Comparison of ENCODE assay signal across 9 mouse cellular contexts in genomic region chr5:105109775-105110174, GRCm38 (mm10). TPM values are rescaled to one million over a fixed set of nuclear protein-coding genes. Genes with fewer than 3 reads are reported as not detected.
DNase-seq lines count a peak whose midpoint lies in the region; ATAC-seq and TF ChIP-seq lines count a peak whose summit lies in the region.
"Not testable (repeated sequence)": the region's sequence is repeated elsewhere in the genome, so short reads cannot be mapped to it uniquely, and the experiment has no call there.
"Had no signal": no experiment of that assay in that cellular context is flagged by ENCODE, and none has a peak within 500 bp of the region (broad histone marks: within the 10 kb centered on the region; RNA-seq: fewer than 3 reads in every experiment).

No protein-coding gene starts in this region.

- H3K27ac ChIP-seq in bone marrow macrophage, adult 2 months (ENCODE audit: insufficient read depth, low read depth, low read length), result peak overlapping the region; percentile 66
- H3K27ac ChIP-seq in heart, postnatal 0 days (ENCODE audit: low read depth), result peak overlapping the region; percentile 69
- H3K27ac ChIP-seq in kidney, postnatal 0 days, result peak overlapping the region; percentile 57; the same call in 1 of the 2 replicates
- peak overlapping the region; percentile 53; the same call in 1 of the 2 replicates for H3K27ac ChIP-seq in lung, embryonic 15.5 days
- H3K27ac ChIP-seq in neural tube, embryonic 11.5 days (ENCODE audit: low read depth, low read length), result not testable (repeated sequence)
- 0 out of 2 replicates have a peak overlapping the region, but pooled peaks have one; percentile 42 for H3K27ac ChIP-seq in stomach, embryonic 16.5 days (ENCODE audit: low read length)

- peak; percentile 4 for DNase-seq in gastrocnemius, postnatal 10 days
- not testable (repeated sequence) for DNase-seq in heart, postnatal 0 days (ENCODE audit: low spot score); kidney, postnatal 0 days (ENCODE audit: low spot score)
- peak; percentile 12 for DNase-seq in neural tube, embryonic 11.5 days (ENCODE audit: low spot score)

- H3K27me3 ChIP-seq in heart, postnatal 0 days (ENCODE audit: control insufficient read depth, insufficient read depth, low read length); kidney, postnatal 0 days (ENCODE audit: insufficient read depth, low read length); lung, embryonic 15.5 days; neural tube, embryonic 11.5 days (ENCODE audit: control insufficient read depth, insufficient read depth, low read length); stomach, embryonic 16.5 days (ENCODE audit: control insufficient read depth, insufficient read depth, low read length): not testable (repeated sequence)

- H3K4me2 ChIP-seq in heart, postnatal 0 days (ENCODE audit: low read depth, low read length), result peak overlapping the region; percentile 45
- H3K4me2 ChIP-seq in kidney, postnatal 0 days (ENCODE audit: low read length), result peak overlapping the region; percentile 28
- H3K4me2 ChIP-seq in lung, embryonic 15.5 days, result peak overlapping the region; percentile 16; the same call in 1 of the 2 replicates
- H3K4me2 ChIP-seq in neural tube, embryonic 11.5 days (ENCODE audit: low read depth), result not testable (repeated sequence)
- 0 out of 2 replicates have a peak overlapping the region, but pooled peaks have one; percentile 9 for H3K4me2 ChIP-seq in stomach, embryonic 16.5 days (ENCODE audit: low read depth, low read length)

- not testable (repeated sequence) for TF ChIP-seq POLR2A in bone marrow macrophage, adult 2 months (IDR thresholded peaks at IDR 0.05; ENCODE audit: borderline replicate concordance, low read depth, low read length)

- peaks cover 10% of the 10 kb centered on the region for H3K4me1 ChIP-seq in bone marrow macrophage, adult 2 months (ENCODE audit: control insufficient read depth, insufficient read depth, low read length)
- not testable (repeated sequence) for H3K4me1 ChIP-seq in heart, postnatal 0 days (ENCODE audit: control insufficient read depth, insufficient read depth); kidney, postnatal 0 days (replicated peaks; ENCODE audit: insufficient read depth, low read length); lung, embryonic 15.5 days; neural tube, embryonic 11.5 days (ENCODE audit: control insufficient read depth, insufficient read depth, low read length); stomach, embryonic 16.5 days (ENCODE audit: control insufficient read depth, insufficient read depth, low read length)

- not testable (repeated sequence) for H3K4me3 ChIP-seq in bone marrow macrophage, adult 2 months (ENCODE audit: insufficient read depth, low read length); kidney, postnatal 0 days (replicated peaks; ENCODE audit: low read depth, low read length); lung, embryonic 15.5 days; neural tube, embryonic 11.5 days (ENCODE audit: low read depth, low read length); stomach, embryonic 16.5 days (replicated peaks; ENCODE audit: low read length)
- H3K4me3 ChIP-seq in heart, postnatal 0 days (ENCODE audit: low read depth, low read length), result peak overlapping the region; percentile 35

- not testable (repeated sequence) for H3K9me3 ChIP-seq in heart, postnatal 0 days (replicated peaks; ENCODE audit: control insufficient read depth, low read length); kidney, postnatal 0 days (replicated peaks; ENCODE audit: low read length); lung, embryonic 15.5 days; neural tube, embryonic 11.5 days (ENCODE audit: control insufficient read depth, low read length); stomach, embryonic 16.5 days (replicated peaks; ENCODE audit: control insufficient read depth, low read length)

- 40% methylated on average over 1 of the region's 1 CpGs for WGBS in heart, postnatal 0 days
- 48% methylated on average over 1 of the region's 1 CpGs for WGBS in kidney, postnatal 0 days
- 39% methylated on average over 1 of the region's 1 CpGs for WGBS in lung, embryonic 15.5 days
- WGBS in neural tube, embryonic 11.5 days, result 35% methylated on average over 1 of the region's 1 CpGs
- WGBS in stomach, embryonic 16.5 days, result 46% methylated on average over 1 of the region's 1 CpGs

- TF ChIP-seq EP300 in heart, postnatal 0 days (IDR thresholded peaks at IDR 0.05; ENCODE audit: low read depth), result not testable (repeated sequence)

- TF ChIP-seq CTCF in bone marrow macrophage, adult 2 months (IDR thresholded peaks at IDR 0.05; ENCODE audit: low read depth, low read length); heart, postnatal 0 days (IDR thresholded peaks at IDR 0.05; ENCODE audit: low read depth); kidney, postnatal 0 days (IDR thresholded peaks at IDR 0.05; ENCODE audit: low read depth): not testable (repeated sequence)

- ATAC-seq in heart, postnatal 0 days (ENCODE audit: insufficient read depth, low read depth); kidney, postnatal 0 days (replicated peaks; ENCODE audit: low FRiP score, low read depth); neural tube, embryonic 11.5 days (ENCODE audit: insufficient read depth, low FRiP score, low TSS enrichment): not testable (repeated sequence)
- peak; percentile 35; the same call in 1 of the 2 replicates for ATAC-seq in lung, embryonic 15.5 days (ENCODE audit: borderline replicate concordance, extremely low read depth, low FRiP score, low TSS enrichment)
- peak; percentile 50; the same call in 1 of the 2 replicates for ATAC-seq in stomach, embryonic 16.5 days (ENCODE audit: insufficient read depth, low FRiP score)

- not testable (repeated sequence) for H3K9ac ChIP-seq in heart, postnatal 0 days (replicated peaks; ENCODE audit: low read depth, low read length); kidney, postnatal 0 days (ENCODE audit: low read depth, low read length); lung, embryonic 15.5 days; neural tube, embryonic 11.5 days (ENCODE audit: low read length); stomach, embryonic 16.5 days (ENCODE audit: low read length)

- not testable (repeated sequence) for H3K36me3 ChIP-seq in heart, postnatal 0 days (replicated peaks; ENCODE audit: control insufficient read depth, insufficient read depth, low read length); kidney, postnatal 0 days (ENCODE audit: insufficient read depth, low read length); lung, embryonic 15.5 days; neural tube, embryonic 11.5 days (ENCODE audit: control insufficient read depth, insufficient read depth, low read length); stomach, embryonic 16.5 days (ENCODE audit: control insufficient read depth, insufficient read depth, low read length)

RNA-seq across cellular contexts. Expression of gene Gbp9, which starts 29.6 kb away (rescaled TPM):
- 28.3 and 33.0 TPM in 2 replicates for polyA plus RNA-seq in bone marrow macrophage, adult 2 months (2012; ENCODE audit: insufficient read depth, insufficient read length, missing spikeins)
- total RNA-seq in gastrocnemius, postnatal 10 days (2021), result 1 to 10 TPM; 4.9 to 7.0 TPM
- total RNA-seq in heart, postnatal 0 days (2014; rRNA removed; ENCODE audit: low replicate concordance), result 9.3 and 11.1 TPM in 2 replicates
- 3.6 and 4.7 TPM in 2 replicates for polyA plus RNA-seq in heart, postnatal 0 days (2015; fragmentation: Nextera tagmentation; extraction: Ambion mirVana)
- 3.6 and 4.4 TPM in 2 replicates for polyA plus RNA-seq in kidney, postnatal 0 days (2015; fragmentation: Nextera tagmentation; extraction: Ambion mirVana)
- polyA plus RNA-seq in lung, embryonic 15.5 days (2015; fragmentation: Nextera tagmentation; extraction: Ambion mirVana), result 3.1 and 3.4 TPM in 2 replicates
- 0.53 and 0.95 TPM in 2 replicates for polyA plus RNA-seq in neural tube, embryonic 11.5 days (2014; fragmentation: Nextera tagmentation; extraction: Ambion mirVana)
- 3.3 and 3.5 TPM in 2 replicates for polyA plus RNA-seq in stomach, embryonic 16.5 days (2015; fragmentation: Nextera tagmentation; extraction: Ambion mirVana)
- polyA plus RNA-seq: G1E had no signal

RNA-seq across cellular contexts. Expression of gene Gbp8, which starts 29.6 kb away (rescaled TPM):
- 2.1 and 4.1 TPM in 2 replicates for polyA plus RNA-seq in bone marrow macrophage, adult 2 months (2012; ENCODE audit: insufficient read depth, insufficient read length, missing spikeins)
- under 1 TPM in 1 of 2 experiments, not detected in 1; 0.16 TPM for total RNA-seq in gastrocnemius, postnatal 10 days (2021)
- 0.85 TPM in 1 of 2 replicates, not detected in the other for total RNA-seq in heart, postnatal 0 days (2014; rRNA removed; ENCODE audit: low replicate concordance)
- polyA plus RNA-seq in heart, postnatal 0 days (2015; fragmentation: Nextera tagmentation; extraction: Ambion mirVana), result 0.44 and 0.45 TPM in 2 replicates
- 0.30 and 0.34 TPM in 2 replicates for polyA plus RNA-seq in kidney, postnatal 0 days (2015; fragmentation: Nextera tagmentation; extraction: Ambion mirVana)
- polyA plus RNA-seq in lung, embryonic 15.5 days (2015; fragmentation: Nextera tagmentation; extraction: Ambion mirVana), result 0.64 and 1.3 TPM in 2 replicates
- polyA plus RNA-seq in neural tube, embryonic 11.5 days (2014; fragmentation: Nextera tagmentation; extraction: Ambion mirVana), result 0.37 and 0.50 TPM in 2 replicates
- 1.0 and 1.5 TPM in 2 replicates for polyA plus RNA-seq in stomach, embryonic 16.5 days (2015; fragmentation: Nextera tagmentation; extraction: Ambion mirVana)
- total RNA-seq: left cerebral cortex, adult 2 months had no signal
- polyA plus RNA-seq: G1E had no signal

RNA-seq across cellular contexts. Expression of gene Gbp4, which starts 29.6 kb away (rescaled TPM):
- polyA plus RNA-seq in bone marrow macrophage, adult 2 months (2012; ENCODE audit: insufficient read depth, insufficient read length, missing spikeins), result 1.8 and 2.5 TPM in 2 replicates
- 1 to 10 TPM; 1.2 to 2.1 TPM for total RNA-seq in gastrocnemius, postnatal 10 days (2021)
- 21.5 and 27.7 TPM in 2 replicates for total RNA-seq in heart, postnatal 0 days (2014; rRNA removed; ENCODE audit: low replicate concordance)
- 2.3 and 2.9 TPM in 2 replicates for polyA plus RNA-seq in heart, postnatal 0 days (2015; fragmentation: Nextera tagmentation; extraction: Ambion mirVana)
- polyA plus RNA-seq in kidney, postnatal 0 days (2015; fragmentation: Nextera tagmentation; extraction: Ambion mirVana), result 1.3 TPM in 2 replicates
- polyA plus RNA-seq in lung, embryonic 15.5 days (2015; fragmentation: Nextera tagmentation; extraction: Ambion mirVana), result 1.0 and 2.5 TPM in 2 replicates
- 0.07 and 0.68 TPM in 2 replicates for polyA plus RNA-seq in neural tube, embryonic 11.5 days (2014; fragmentation: Nextera tagmentation; extraction: Ambion mirVana)
- polyA plus RNA-seq in stomach, embryonic 16.5 days (2015; fragmentation: Nextera tagmentation; extraction: Ambion mirVana), result 1.1 TPM in 2 replicates
- polyA plus RNA-seq: G1E had no signal
